Mouse (Mus musculus): ENCODE results near the gene Pax5. TPM values are rescaled to one million over a fixed set of nuclear protein-coding genes. Genes with fewer than 3 reads are reported as not detected.

The Pax5 gene
- total RNA-seq, 1 experiment from 2014 or later = 1.6 TPM

GRCm38 (mm10) chr4:44667369-44667768, 42.9 kb downstream of the Pax5 start:
- no peak for DNase-seq

GRCm38 (mm10) chr4:44664767-44665056, 45.6 kb downstream of the Pax5 start:
- DNase-seq = no peak

- peak; percentile 49 for DNase-seq
These were observed 46.1 kb downstream of the Pax5 start for GRCm38 (mm10) chr4:44664004-44664766.

GRCm38 (mm10) chr4:44663489-44663888, 46.8 kb downstream of the Pax5 start:
- no peak for DNase-seq

DNA sequence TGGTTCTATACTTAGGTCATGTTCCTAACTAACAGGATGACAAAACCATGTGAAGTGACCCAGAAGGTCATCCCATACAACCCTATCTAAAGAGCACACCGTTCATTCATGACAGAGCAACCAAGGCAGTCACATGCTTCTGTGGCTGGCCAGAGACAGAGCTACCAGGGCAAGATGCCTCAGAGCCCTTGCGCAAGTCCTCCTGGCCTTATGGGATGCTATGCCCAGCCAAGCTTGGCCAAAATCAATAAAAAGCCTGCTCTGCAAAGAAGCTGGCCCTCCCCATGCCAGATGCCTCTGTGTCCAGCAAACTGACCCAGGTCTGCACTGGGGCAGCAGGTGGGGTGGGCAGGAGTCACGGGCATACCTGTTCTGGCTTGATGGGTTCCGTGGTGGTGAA, 65.1 kb downstream of the Pax5 start:
- DNase-seq = peak; percentile 15

DNA sequence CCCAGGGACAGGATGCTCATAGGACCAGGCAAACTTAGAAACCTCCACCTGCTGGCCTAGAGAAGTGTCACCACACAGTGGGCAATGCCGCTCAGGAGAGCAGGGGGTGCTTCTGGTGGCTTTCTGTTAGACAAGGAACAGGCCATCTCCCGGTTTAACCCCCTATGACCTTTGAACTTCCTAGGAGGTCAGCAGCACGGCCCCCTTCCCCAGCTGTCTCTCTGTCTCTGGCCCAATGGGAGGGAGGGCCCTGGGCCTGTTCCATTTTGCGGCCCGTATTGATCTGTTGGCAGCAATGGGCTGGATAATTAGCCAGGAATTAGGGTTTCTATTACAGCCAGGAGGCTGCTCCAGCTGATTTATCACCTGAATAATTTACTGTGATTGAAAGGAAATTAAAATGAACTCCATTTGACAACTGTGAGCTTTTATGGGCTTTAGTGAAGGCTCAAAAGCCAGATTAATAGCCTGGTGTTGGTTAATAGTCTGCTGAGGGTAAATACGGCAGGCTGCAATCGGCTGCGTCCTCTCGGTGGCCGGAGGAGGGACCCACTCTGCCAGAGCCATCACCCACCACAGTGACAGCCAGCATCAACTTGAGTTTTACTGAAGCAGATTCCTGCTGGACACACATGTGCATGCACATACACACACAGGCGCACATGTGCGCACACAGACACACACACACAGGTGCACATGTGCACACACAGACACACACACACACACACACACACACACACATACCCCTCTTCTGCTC, 68.3 kb downstream of the Pax5 start:
- no peak for DNase-seq

DNA sequence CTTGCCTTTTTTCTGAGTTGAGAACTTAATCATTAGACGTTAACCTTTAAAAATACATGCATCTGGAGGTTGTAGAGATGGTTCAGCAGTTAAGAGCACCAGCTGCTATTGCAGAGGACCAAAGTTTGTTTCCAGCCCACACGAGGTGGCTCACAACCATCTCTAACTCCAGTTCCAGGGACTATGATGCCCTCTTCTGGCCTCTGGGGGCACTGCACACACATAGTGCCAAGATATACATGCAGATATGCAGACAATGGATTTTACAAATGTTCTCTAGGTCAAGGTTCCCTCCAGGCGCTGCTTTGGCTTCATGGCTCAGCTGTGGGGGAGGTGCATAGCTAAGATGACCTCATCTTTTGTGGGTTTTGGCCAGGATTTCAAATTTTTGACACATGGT, 74.7 kb downstream of the Pax5 start:
- DNase-seq = peak; percentile 24

- no peak for DNase-seq
These were observed 76.4 kb downstream of the Pax5 start for GRCm38 (mm10) chr4:44633694-44634524.

DNA sequence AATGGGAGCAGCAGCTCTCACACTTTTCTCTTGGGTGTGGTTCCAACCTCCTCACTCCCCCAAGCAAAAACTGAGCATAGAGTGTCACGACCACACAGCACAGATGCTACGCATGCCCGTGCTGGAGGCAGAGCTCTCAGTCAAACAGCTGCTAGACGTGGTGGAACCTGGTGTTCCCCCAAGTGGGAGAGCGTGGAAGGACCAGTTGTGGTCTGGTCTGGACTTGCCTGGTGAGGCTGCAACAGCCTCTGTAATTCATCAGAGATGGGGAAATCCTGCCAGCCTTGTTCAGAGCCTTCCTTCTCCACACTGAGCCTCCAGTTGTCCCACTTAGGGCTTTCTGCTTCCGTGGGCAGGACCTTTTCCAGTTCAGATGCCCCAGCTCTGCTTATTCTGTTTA, 80.2 kb downstream of the Pax5 start:
- DNase-seq = no peak

DNA sequence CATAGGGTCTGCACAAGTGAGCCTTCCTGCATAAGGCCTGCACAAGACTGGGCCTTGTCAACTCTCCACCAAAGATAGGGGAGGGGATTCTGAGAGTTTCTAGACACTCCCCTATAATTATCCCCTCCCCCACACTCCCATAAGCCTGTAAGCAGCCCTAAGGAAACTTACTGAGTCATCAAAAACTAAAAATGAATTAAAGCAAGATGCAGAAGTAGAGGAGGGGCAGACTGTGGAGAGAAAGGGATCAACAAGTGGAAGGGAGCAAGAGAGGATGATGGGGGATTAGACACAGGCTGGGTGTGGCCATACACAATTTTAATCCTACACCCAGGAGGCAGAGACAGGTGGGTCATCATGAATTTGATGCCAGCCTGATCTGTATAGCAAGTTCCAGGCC, 82.4 kb downstream of the Pax5 start:
- no peak for DNase-seq

- no peak for DNase-seq
These were observed 85.2 kb downstream of the Pax5 start for GRCm38 (mm10) chr4:44625108-44625424.

GRCm38 (mm10) chr4:44624232-44625107, 85.8 kb downstream of the Pax5 start:
- DNase-seq = no peak

GRCm38 (mm10) chr4:44623435-44623727, 86.9 kb downstream of the Pax5 start:
- DNase-seq = no peak

DNA sequence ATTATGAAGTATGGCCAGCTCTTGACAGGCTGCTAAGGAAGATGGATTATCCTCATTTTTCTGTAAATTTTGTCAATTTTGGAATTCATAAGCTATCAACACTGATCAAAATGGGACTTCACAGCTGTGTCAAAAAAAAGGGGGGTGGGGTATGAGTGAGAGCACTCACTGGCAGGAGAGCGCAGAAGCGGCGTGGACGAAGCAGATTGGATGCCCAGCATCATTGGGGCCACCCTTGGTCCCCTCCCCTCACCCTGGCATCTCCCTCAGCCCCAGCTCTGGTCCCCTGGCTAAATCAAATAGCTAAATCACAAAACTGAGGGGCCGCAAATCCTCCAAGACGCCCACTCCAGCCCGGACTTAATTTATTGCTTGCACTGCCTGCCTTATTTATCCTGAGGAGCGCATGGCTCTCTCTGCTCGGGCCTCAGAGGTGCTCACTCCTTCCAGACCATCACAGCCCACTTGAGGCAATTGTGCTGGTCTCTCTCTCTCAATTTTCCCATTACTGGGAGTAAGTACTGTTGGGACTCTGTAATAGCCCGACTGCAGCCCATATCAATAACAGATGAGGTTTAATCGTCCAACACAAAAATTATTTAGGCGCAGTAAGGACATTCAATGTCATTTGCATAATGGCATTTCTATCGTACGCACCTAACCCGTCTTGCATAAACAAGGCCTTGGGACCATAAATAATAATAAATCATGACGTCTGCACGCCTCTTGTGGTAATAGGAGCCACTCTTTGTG, 87.4 kb downstream of the Pax5 start:
- no peak for DNase-seq

DNA sequence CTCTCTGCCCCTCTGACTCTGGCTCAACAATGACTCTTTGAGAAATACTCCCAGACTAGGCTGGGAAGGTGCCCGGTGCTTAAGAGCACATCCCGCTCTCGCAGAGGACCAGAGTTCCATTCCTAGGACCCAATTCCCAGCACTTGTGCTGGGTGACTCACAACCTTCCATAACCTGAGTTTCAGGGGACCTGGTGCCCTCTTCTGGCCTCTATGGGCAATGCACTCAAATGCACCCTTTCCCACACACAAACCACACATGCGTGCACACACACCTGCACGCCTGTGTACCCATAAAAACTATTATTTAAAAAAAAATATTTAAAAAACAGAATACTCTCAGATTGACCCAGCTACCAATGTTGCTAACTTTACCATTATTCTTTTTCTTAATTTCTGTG, 90.0 kb downstream of the Pax5 start:
- DNase-seq = no peak

- no peak for DNase-seq
These were observed 96.1 kb downstream of the Pax5 start for GRCm38 (mm10) chr4:44614066-44614667.

GRCm38 (mm10) chr4:44612392-44612791, 97.9 kb downstream of the Pax5 start:
- no peak for DNase-seq

DNA sequence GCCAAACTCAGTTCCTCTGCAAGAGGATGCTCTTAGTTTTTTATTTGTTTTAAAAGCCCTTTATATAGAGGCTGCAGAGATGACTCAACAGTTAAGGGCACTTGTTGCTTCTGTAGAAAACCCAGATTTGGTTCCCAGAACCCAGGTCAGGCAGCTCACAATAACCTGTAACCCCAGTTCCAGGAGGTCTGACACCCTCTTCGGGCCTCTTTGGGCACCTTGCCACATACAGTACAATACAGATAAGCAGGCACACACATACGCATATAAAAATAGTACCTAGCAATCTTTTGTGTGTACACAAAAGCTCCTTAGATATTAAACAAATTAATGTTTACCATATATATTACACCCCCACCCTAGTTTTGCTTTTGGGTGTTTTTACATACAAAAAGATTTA, 104.8 kb downstream of the Pax5 start:
- no peak for DNase-seq

- no peak for DNase-seq
These were observed 108.0 kb downstream of the Pax5 start for GRCm38 (mm10) chr4:44602257-44602801.

GRCm38 (mm10) chr4:44601370-44601769, 108.9 kb downstream of the Pax5 start:
- DNase-seq = no peak

DNA sequence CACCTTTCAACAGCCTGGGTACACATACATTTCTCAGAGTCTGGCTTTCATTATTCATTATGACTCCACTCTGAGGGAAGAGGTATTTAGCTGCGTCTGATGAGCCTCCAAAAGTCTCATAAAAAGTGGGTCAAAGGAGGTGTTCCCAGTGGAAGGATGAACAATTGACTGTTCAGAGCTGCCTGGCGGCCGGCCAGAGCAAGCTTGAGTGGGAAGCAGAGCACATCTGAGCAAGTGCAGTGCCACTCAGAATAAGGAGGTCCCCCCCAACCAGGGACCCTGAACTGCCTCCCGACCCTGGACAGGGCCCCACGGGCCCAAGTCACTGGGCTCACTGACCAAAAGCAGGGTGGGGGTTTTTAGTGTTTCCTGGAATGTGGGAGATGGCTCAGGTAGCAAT, 109.4 kb downstream of the Pax5 start:
- peak; percentile 27 for DNase-seq

All from adrenal gland, postnatal 14 days (tissue).